Mouse (Mus musculus): ENCODE results near the gene Shld1. TPM values are rescaled to one million over a fixed set of nuclear protein-coding genes. Genes with fewer than 3 reads are reported as not detected.

The Shld1 gene
- polyA plus RNA-seq, 1 experiment, result 5.7 TPM

GRCm38 (mm10) chr2:132770822-132771221, 84.1 kb downstream of the Shld1 start:
- H3K9me3 ChIP-seq (replicated peaks; ENCODE audit: control insufficient read depth, insufficient read depth, low read length, poor library complexity, severe bottlenecking), result no peaks in the 10 kb centered on the region
- H3K4me3 ChIP-seq (ENCODE audit: low read depth, low read length), result no peak overlapping the region
- no peak overlapping the region for H3K27ac ChIP-seq (ENCODE audit: insufficient read depth, low read length)
- no peaks in the 10 kb centered on the region for H3K27me3 ChIP-seq (ENCODE audit: control insufficient read depth, insufficient read depth, low read length, poor library complexity, severe bottlenecking)
- no peak overlapping the region for H3K9ac ChIP-seq (ENCODE audit: low read depth, poor library complexity, severe bottlenecking)
- no peaks in the 10 kb centered on the region for H3K4me1 ChIP-seq (ENCODE audit: control insufficient read depth, insufficient read depth, low read length)
- no peaks in the 10 kb centered on the region for H3K36me3 ChIP-seq (ENCODE audit: control insufficient read depth, insufficient read depth, low read length, poor library complexity, severe bottlenecking)
- TF ChIP-seq POLR2A (IDR thresholded peaks at IDR 0.05; ENCODE audit: insufficient read depth, low read length), result no peak
- TF ChIP-seq CTCF (IDR thresholded peaks at IDR 0.05; ENCODE audit: low read depth, low read length), result no peak
- no peak for TF ChIP-seq EP300 (IDR thresholded peaks at IDR 0.05; ENCODE audit: insufficient read depth, low read depth, low read length)

DNA sequence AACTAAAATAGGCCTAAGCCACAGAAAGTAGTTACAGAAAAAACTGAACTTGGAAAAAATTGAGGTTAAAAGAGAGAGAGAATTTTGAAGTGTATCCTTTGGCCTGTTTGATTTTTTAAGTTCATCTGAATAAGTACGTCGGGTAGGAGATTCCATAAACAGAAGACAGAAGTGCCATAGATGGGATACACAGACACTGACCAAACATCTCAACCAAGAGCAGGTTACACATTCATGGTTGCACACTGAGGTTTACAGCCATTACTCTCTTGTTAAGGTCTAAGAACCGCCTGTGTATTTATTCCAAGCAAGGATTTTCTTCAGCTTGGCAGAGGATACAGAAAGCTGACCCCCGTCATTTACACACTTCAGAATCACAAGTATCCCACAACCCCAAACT, 94.2 kb downstream of the Shld1 start, which contains the start of gene Chgb:
Gene Chgb (plus strand): TSS at position 301 of the 400 bp plus-strand sequence.
- H3K9ac ChIP-seq (ENCODE audit: low read depth, poor library complexity, severe bottlenecking), result no peak within 1 kb of the TSS; the same call in 1 of the 2 replicates
- TF ChIP-seq EP300 (IDR thresholded peaks at IDR 0.05; ENCODE audit: insufficient read depth, low read depth, low read length) (no peak), POLR2A (IDR thresholded peaks at IDR 0.05; ENCODE audit: insufficient read depth, low read length) (no peak), CTCF (IDR thresholded peaks at IDR 0.05; ENCODE audit: low read depth, low read length) (no peak)
- H3K27ac ChIP-seq (ENCODE audit: insufficient read depth, low read length), result no peak within 1 kb of the TSS
- H3K9me3 ChIP-seq (replicated peaks; ENCODE audit: control insufficient read depth, insufficient read depth, low read length, poor library complexity, severe bottlenecking), result no peaks in the 10 kb centered on the region
- no peaks in the 10 kb centered on the region for H3K27me3 ChIP-seq (ENCODE audit: control insufficient read depth, insufficient read depth, low read length, poor library complexity, severe bottlenecking)
- H3K4me1 ChIP-seq (ENCODE audit: control insufficient read depth, insufficient read depth, low read length), result no peaks in the 10 kb centered on the region
- H3K36me3 ChIP-seq (ENCODE audit: control insufficient read depth, insufficient read depth, low read length, poor library complexity, severe bottlenecking), result no peaks in the 10 kb centered on the region
- peak within 1 kb of the TSS; percentile 67 for H3K4me3 ChIP-seq (ENCODE audit: low read depth, low read length)

DNA sequence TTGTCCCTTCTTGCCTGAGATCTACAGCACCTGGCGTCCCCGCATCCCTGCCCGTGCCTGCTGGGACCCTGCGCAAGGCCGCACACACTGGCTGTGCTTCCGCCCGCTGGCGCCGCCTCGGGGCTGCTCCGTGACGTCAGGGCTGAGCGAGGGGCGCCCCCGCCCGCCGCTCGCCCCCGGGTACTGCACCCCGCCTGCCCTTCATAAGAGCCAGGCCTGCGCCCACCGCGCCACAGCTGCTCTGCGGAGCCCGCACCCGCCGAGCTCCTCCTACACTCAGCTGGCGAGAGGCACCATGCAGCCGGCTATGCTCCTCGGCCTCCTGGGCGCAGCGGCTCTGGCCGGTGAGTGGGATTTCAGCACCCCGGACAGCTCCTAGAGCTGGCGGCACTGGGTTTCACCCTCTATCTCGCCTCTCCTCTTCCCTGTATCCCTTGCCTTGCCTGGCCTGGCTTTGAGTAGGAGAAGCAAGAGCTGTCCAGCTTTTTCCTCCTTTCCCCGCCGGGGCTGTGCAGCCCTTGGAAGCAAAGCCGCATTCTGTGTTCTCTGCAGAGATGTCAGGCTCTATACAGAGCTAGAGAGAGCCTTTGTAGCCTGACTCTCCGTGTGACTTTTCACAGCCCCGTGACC, 94.8 kb downstream of the Shld1 start:
- TF ChIP-seq EP300 (IDR thresholded peaks at IDR 0.05; ENCODE audit: insufficient read depth, low read depth, low read length) (no peak), POLR2A (IDR thresholded peaks at IDR 0.05; ENCODE audit: insufficient read depth, low read length) (no peak), CTCF (IDR thresholded peaks at IDR 0.05; ENCODE audit: low read depth, low read length) (no peak)
- Histone ChIP-seq H3K27ac (ENCODE audit: insufficient read depth, low read length) (no peak overlapping the region), H3K4me3 (ENCODE audit: low read depth, low read length) (peak overlapping the region; percentile 67), H3K4me1 (ENCODE audit: control insufficient read depth, insufficient read depth, low read length) (no peaks in the 10 kb centered on the region), H3K36me3 (ENCODE audit: control insufficient read depth, insufficient read depth, low read length, poor library complexity, severe bottlenecking) (no peaks in the 10 kb centered on the region), H3K9me3 (replicated peaks; ENCODE audit: control insufficient read depth, insufficient read depth, low read length, poor library complexity, severe bottlenecking) (no peaks in the 10 kb centered on the region), H3K27me3 (ENCODE audit: control insufficient read depth, insufficient read depth, low read length, poor library complexity, severe bottlenecking) (no peaks in the 10 kb centered on the region), H3K9ac (ENCODE audit: low read depth, poor library complexity, severe bottlenecking) (no peak overlapping the region; the same call in 1 of the 2 replicates)

- Histone ChIP-seq H3K9me3 (replicated peaks; ENCODE audit: control insufficient read depth, insufficient read depth, low read length, poor library complexity, severe bottlenecking) (no peaks in the 10 kb centered on the region), H3K27me3 (ENCODE audit: control insufficient read depth, insufficient read depth, low read length, poor library complexity, severe bottlenecking) (no peaks in the 10 kb centered on the region), H3K27ac (ENCODE audit: insufficient read depth, low read length) (no peak overlapping the region), H3K36me3 (ENCODE audit: control insufficient read depth, insufficient read depth, low read length, poor library complexity, severe bottlenecking) (no peaks in the 10 kb centered on the region), H3K4me3 (ENCODE audit: low read depth, low read length) (no peak overlapping the region), H3K4me1 (ENCODE audit: control insufficient read depth, insufficient read depth, low read length) (no peaks in the 10 kb centered on the region), H3K9ac (ENCODE audit: low read depth, poor library complexity, severe bottlenecking) (no peak overlapping the region)
- no peak for TF ChIP-seq POLR2A (IDR thresholded peaks at IDR 0.05; ENCODE audit: insufficient read depth, low read length)
- no peak for TF ChIP-seq EP300 (IDR thresholded peaks at IDR 0.05; ENCODE audit: insufficient read depth, low read depth, low read length)
- no peak for TF ChIP-seq CTCF (IDR thresholded peaks at IDR 0.05; ENCODE audit: low read depth, low read length)
These were observed 97.3 kb downstream of the Shld1 start for GRCm38 (mm10) chr2:132784039-132784438.

- Histone ChIP-seq H3K9ac (ENCODE audit: low read depth, poor library complexity, severe bottlenecking) (no peak overlapping the region), H3K4me3 (ENCODE audit: low read depth, low read length) (no peak overlapping the region), H3K9me3 (replicated peaks; ENCODE audit: control insufficient read depth, insufficient read depth, low read length, poor library complexity, severe bottlenecking) (no peaks in the 10 kb centered on the region), H3K27ac (ENCODE audit: insufficient read depth, low read length) (no peak overlapping the region), H3K4me1 (ENCODE audit: control insufficient read depth, insufficient read depth, low read length) (no peaks in the 10 kb centered on the region), H3K27me3 (ENCODE audit: control insufficient read depth, insufficient read depth, low read length, poor library complexity, severe bottlenecking) (no peaks in the 10 kb centered on the region), H3K36me3 (ENCODE audit: control insufficient read depth, insufficient read depth, low read length, poor library complexity, severe bottlenecking) (no peaks in the 10 kb centered on the region)
- TF ChIP-seq POLR2A (IDR thresholded peaks at IDR 0.05; ENCODE audit: insufficient read depth, low read length), result no peak
- TF ChIP-seq CTCF (IDR thresholded peaks at IDR 0.05; ENCODE audit: low read depth, low read length), result no peak
- TF ChIP-seq EP300 (IDR thresholded peaks at IDR 0.05; ENCODE audit: insufficient read depth, low read depth, low read length), result no peak
These were observed 106.9 kb downstream of the Shld1 start for GRCm38 (mm10) chr2:132793441-132794203.

- Histone ChIP-seq H3K9ac (ENCODE audit: low read depth, poor library complexity, severe bottlenecking) (no peak overlapping the region), H3K27ac (ENCODE audit: insufficient read depth, low read length) (no peak overlapping the region), H3K36me3 (ENCODE audit: control insufficient read depth, insufficient read depth, low read length, poor library complexity, severe bottlenecking) (no peaks in the 10 kb centered on the region), H3K4me1 (ENCODE audit: control insufficient read depth, insufficient read depth, low read length) (no peaks in the 10 kb centered on the region), H3K4me3 (ENCODE audit: low read depth, low read length) (no peak overlapping the region), H3K9me3 (replicated peaks; ENCODE audit: control insufficient read depth, insufficient read depth, low read length, poor library complexity, severe bottlenecking) (no peaks in the 10 kb centered on the region), H3K27me3 (ENCODE audit: control insufficient read depth, insufficient read depth, low read length, poor library complexity, severe bottlenecking) (no peaks in the 10 kb centered on the region)
- no peak for TF ChIP-seq EP300 (IDR thresholded peaks at IDR 0.05; ENCODE audit: insufficient read depth, low read depth, low read length)
- no peak for TF ChIP-seq CTCF (IDR thresholded peaks at IDR 0.05; ENCODE audit: low read depth, low read length)
- no peak for TF ChIP-seq POLR2A (IDR thresholded peaks at IDR 0.05; ENCODE audit: insufficient read depth, low read length)
These were observed 107.5 kb downstream of the Shld1 start for GRCm38 (mm10) chr2:132794204-132794586.

Other genes with a start within 250 kb of the Shld1 start
- gene Gpcpd1, start 99.2 kb upstream of the Shld1 start, polyA plus RNA-seq (2011; ENCODE audit: insufficient read depth, insufficient read length, low read depth, missing spikeins), result 9.5 and 11.0 TPM in 2 replicates
- gene Chgb, start 94.3 kb downstream of the Shld1 start, polyA plus RNA-seq (2011; ENCODE audit: insufficient read depth, insufficient read length, low read depth, missing spikeins), result not detected in 2 replicates
- gene Trmt6, start 129.1 kb downstream of the Shld1 start, polyA plus RNA-seq (2011; ENCODE audit: insufficient read depth, insufficient read length, low read depth, missing spikeins), result 53.5 and 54.6 TPM in 2 replicates
- gene Mcm8, start 129.2 kb downstream of the Shld1 start, polyA plus RNA-seq (2011; ENCODE audit: insufficient read depth, insufficient read length, low read depth, missing spikeins), result 36.8 and 42.0 TPM in 2 replicates
- gene Crls1, start 159.7 kb downstream of the Shld1 start, polyA plus RNA-seq (2011; ENCODE audit: insufficient read depth, insufficient read length, low read depth, missing spikeins), result 49.9 and 52.5 TPM in 2 replicates
- 18.9 and 20.4 TPM in 2 replicates for gene Lrrn4, start 194.0 kb downstream of the Shld1 start, polyA plus RNA-seq (2011; ENCODE audit: insufficient read depth, insufficient read length, low read depth, missing spikeins)

All from ES-Bruce4 (cell line).